Mouse (Mus musculus): ENCODE measurements around the gene Hspa8. TPM values are rescaled to one million over a fixed set of nuclear protein-coding genes. Genes with fewer than 3 reads are reported as not detected.
"Not testable (repeated sequence)": the region's sequence is repeated elsewhere in the genome, so short reads cannot be mapped to it uniquely, and the experiment has no call there.

Gene Hspa8
- polyA plus RNA-seq, 1 experiment from 2014 or later, result 3,036 TPM

DNA sequence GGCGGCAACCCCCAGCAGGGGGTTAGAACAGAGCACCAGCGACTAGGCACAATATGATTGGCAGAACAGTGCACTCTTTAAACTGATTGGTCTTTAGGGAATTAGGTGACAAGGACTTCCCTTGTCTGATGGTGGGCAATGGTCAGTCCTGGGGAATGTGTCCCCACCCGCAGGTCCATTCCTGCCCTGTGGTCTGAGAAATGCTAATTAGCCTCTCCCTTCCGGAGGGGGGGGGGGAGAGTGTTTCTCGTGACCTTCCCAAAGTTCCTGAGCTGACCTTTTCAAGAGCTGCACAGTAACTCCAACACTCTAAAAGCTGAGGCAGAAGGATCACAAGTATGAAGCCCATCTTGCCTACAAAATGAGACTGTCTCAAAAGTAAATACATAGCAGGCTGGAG lies 6.5 kb upstream of the Hspa8 start:
- ATAC-seq (ENCODE audit: low FRiP score, low TSS enrichment), result no peak
- no peak overlapping the region for H3K27ac ChIP-seq (ENCODE audit: low read depth, low read length)
- H3K36me3 ChIP-seq (ENCODE audit: control insufficient read depth, insufficient read depth, low read length), result no peaks in the 10 kb centered on the region
- H3K27me3 ChIP-seq (ENCODE audit: control insufficient read depth, insufficient read depth, low read length), result no peaks in the 10 kb centered on the region
- no peaks in the 10 kb centered on the region for H3K9me3 ChIP-seq (ENCODE audit: control insufficient read depth, low read length)
- H3K4me2 ChIP-seq (replicated peaks; ENCODE audit: low read depth, low read length), result no peak overlapping the region
- H3K4me3 ChIP-seq (ENCODE audit: low read length), result no peak overlapping the region
- no peak overlapping the region for H3K9ac ChIP-seq (ENCODE audit: low read depth, low read length)
- 38% methylated on average over 5 of the region's 5 CpGs for WGBS
- peaks cover 12% of the 10 kb centered on the region; the same call in 1 of the 2 replicates for H3K4me1 ChIP-seq (ENCODE audit: control insufficient read depth, insufficient read depth, low read length)

DNA sequence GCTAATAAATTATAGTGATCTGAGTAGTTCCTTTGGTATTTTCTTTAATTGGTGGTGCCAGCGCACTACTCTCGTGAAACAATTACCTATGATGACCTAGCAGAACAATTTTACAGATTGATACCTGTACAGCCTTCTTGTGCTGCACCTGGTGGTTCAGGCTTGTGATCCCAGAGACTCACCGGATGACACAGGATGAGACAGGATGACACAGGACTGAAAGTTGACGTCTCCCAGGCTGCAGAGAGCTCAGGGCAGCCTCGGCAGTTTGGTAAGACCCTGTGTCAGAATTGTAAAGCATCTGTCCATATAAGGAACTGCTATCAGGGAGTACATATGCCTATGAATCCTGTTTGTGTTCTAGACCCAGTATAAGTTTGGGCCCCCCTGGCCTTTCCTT lies 5.9 kb upstream of the Hspa8 start:
- Histone ChIP-seq H3K4me2 (replicated peaks; ENCODE audit: low read depth, low read length) (no peak overlapping the region), H3K36me3 (ENCODE audit: control insufficient read depth, insufficient read depth, low read length) (no peaks in the 10 kb centered on the region), H3K4me1 (ENCODE audit: control insufficient read depth, insufficient read depth, low read length) (peaks cover 15% of the 10 kb centered on the region; the same call in 1 of the 2 replicates), H3K27ac (ENCODE audit: low read depth, low read length) (no peak overlapping the region), H3K9ac (ENCODE audit: low read depth, low read length) (no peak overlapping the region), H3K27me3 (ENCODE audit: control insufficient read depth, insufficient read depth, low read length) (no peaks in the 10 kb centered on the region), H3K4me3 (ENCODE audit: low read length) (no peak overlapping the region), H3K9me3 (ENCODE audit: control insufficient read depth, low read length) (no peaks in the 10 kb centered on the region)
- WGBS, result 54% methylated on average over 5 of the region's 5 CpGs
- ATAC-seq (ENCODE audit: low FRiP score, low TSS enrichment), result no peak

DNA sequence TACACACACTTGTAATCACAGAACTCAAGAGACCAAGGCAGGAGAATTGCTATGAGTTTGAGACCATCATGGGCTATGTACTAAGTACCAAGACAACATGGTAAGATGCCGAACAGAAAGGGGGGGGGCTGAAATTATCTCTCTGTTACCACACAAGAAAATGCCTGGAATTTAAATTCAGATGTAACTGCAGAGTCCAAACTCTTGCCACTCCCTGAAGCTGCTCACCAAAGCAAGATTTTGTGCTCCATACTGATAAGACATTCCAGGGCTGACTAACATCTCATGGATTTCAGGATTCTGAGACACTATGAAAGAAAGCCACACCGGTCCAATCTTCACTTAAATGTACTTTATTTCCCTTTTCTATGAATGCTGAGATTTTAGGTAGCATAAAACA lies 5.2 kb upstream of the Hspa8 start:
- ATAC-seq (ENCODE audit: low FRiP score, low TSS enrichment), result no peak

DNA sequence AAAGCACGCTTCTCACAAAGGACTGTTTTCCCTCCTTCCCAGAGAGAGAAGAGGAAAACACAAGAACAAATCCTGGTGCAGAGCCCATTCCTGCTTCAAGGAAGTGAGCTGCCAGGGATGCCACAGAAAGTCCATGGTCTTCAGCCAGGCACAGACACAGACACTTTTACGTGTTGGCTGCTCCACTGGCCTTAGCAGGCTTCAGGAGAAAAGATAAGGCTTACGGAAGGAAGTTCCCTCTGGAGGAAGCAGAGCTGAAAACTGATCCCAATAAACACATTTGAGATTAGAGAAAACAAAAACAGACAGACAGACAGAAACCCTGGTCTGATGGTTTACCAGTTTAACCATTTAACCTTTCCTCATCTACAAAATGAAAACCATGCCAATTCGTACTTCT lies 4.7 kb upstream of the Hspa8 start:
- Histone ChIP-seq H3K4me1 (ENCODE audit: control insufficient read depth, insufficient read depth, low read length) (peaks cover 15% of the 10 kb centered on the region; the same call in 1 of the 2 replicates), H3K27me3 (ENCODE audit: control insufficient read depth, insufficient read depth, low read length) (no peaks in the 10 kb centered on the region), H3K27ac (ENCODE audit: low read depth, low read length) (no peak overlapping the region), H3K9ac (ENCODE audit: low read depth, low read length) (no peak overlapping the region), H3K4me3 (ENCODE audit: low read length) (no peak overlapping the region), H3K4me2 (replicated peaks; ENCODE audit: low read depth, low read length) (no peak overlapping the region), H3K36me3 (ENCODE audit: control insufficient read depth, insufficient read depth, low read length) (no peaks in the 10 kb centered on the region), H3K9me3 (ENCODE audit: control insufficient read depth, low read length) (no peaks in the 10 kb centered on the region)
- WGBS, result 53% methylated on average over 4 of the region's 4 CpGs
- ATAC-seq (ENCODE audit: low FRiP score, low TSS enrichment), result no peak

More for the DNA sequence above, 5.2 kb upstream of the Hspa8 start:
- no peak overlapping the region for H3K27ac ChIP-seq (ENCODE audit: low read depth, low read length)
- H3K9ac ChIP-seq (ENCODE audit: low read depth, low read length), result no peak overlapping the region
- no peaks in the 10 kb centered on the region for H3K9me3 ChIP-seq (ENCODE audit: control insufficient read depth, low read length)
- H3K4me1 ChIP-seq (ENCODE audit: control insufficient read depth, insufficient read depth, low read length), result peaks cover 15% of the 10 kb centered on the region; the same call in 1 of the 2 replicates
- no peaks in the 10 kb centered on the region for H3K36me3 ChIP-seq (ENCODE audit: control insufficient read depth, insufficient read depth, low read length)
- no peak overlapping the region for H3K4me2 ChIP-seq (replicated peaks; ENCODE audit: low read depth, low read length)
- WGBS, result 80% methylated on average over 2 of the region's 2 CpGs
- no peaks in the 10 kb centered on the region for H3K27me3 ChIP-seq (ENCODE audit: control insufficient read depth, insufficient read depth, low read length)
- H3K4me3 ChIP-seq (ENCODE audit: low read length), result no peak overlapping the region

DNA sequence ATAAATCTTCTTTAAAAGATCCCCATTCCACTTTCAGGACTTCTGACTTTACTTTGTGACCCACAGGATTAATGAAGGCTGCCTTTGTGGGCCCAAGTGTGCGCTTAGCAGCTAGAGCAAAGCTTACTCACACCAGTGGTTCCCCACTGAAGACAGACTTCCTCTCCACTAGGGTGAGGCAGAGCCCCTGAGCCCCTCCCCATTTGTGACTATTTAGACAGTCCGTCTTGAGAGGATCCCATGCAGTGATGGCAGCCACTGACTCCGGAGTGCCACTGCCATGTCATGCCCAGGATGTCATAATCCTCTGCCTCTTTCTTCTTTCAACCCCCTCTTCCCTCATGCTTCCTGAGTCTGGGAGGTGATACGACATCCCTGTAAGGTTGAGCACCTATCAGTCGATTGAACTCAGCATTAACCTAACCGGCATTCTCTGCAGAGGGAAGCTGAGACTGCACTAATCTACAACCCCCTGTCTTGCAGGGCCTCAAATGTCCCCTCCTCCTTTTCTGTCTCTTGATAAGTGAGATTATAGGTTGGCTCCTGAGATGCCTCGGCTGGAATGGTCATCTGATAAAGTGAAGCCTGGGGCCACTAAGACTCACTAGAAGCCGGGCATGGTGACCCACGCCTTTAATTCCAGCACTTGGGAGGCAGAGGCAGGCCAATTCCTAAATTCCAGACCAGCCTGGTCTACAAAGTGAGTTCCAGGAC lies 2.4 kb upstream of the Hspa8 start:
- Histone ChIP-seq H3K9ac (ENCODE audit: low read depth, low read length) (peak overlapping the region; percentile 18; the same call in 1 of the 2 replicates), H3K9me3 (ENCODE audit: control insufficient read depth, low read length) (no peaks in the 10 kb centered on the region), H3K4me3 (ENCODE audit: low read length) (no peak overlapping the region), H3K27me3 (ENCODE audit: control insufficient read depth, insufficient read depth, low read length) (no peaks in the 10 kb centered on the region), H3K4me2 (replicated peaks; ENCODE audit: low read depth, low read length) (no peak overlapping the region), H3K36me3 (ENCODE audit: control insufficient read depth, insufficient read depth, low read length) (peaks cover 7% of the 10 kb centered on the region), H3K27ac (ENCODE audit: low read depth, low read length) (peak overlapping the region; percentile 99; the same call in 1 of the 2 replicates), H3K4me1 (ENCODE audit: control insufficient read depth, insufficient read depth, low read length) (peaks cover 16% of the 10 kb centered on the region; the same call in 1 of the 2 replicates)
- no peak for ATAC-seq (ENCODE audit: low FRiP score, low TSS enrichment)
- WGBS, result 72% methylated on average over 9 of the region's 9 CpGs

DNA sequence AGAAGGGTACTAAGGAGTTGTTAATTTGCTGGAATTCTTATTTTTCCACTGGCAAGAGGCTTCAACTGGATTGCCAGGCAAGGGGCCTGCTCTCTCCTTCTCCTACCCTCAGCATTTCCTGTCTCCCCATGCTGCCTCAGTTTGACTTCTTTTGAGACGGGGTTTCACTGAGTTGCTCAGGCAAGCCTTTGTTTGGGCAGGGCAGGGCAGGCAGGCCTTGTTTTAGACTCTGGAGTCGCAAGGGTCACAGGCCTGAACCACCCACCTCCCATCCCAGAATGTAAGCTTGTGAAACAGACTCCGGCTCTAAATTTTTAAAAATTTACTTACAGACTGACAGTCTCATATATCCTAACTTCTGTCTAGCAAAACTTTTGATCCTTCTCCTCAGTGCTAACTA lies 1.7 kb upstream of the Hspa8 start:
- H3K27me3 ChIP-seq (ENCODE audit: control insufficient read depth, insufficient read depth, low read length), result no peaks in the 10 kb centered on the region
- H3K9me3 ChIP-seq (ENCODE audit: control insufficient read depth, low read length), result no peaks in the 10 kb centered on the region
- H3K36me3 ChIP-seq (ENCODE audit: control insufficient read depth, insufficient read depth, low read length), result peaks cover 15% of the 10 kb centered on the region
- WGBS, result 37% methylated on average over 3 of the region's 3 CpGs
- H3K4me2 ChIP-seq (replicated peaks; ENCODE audit: low read depth, low read length), result peak overlapping the region; percentile 70; the same call in 1 of the 2 replicates
- H3K9ac ChIP-seq (ENCODE audit: low read depth, low read length), result peak overlapping the region; percentile 83; the same call in 1 of the 2 replicates
- peaks cover 21% of the 10 kb centered on the region; the same call in 1 of the 2 replicates for H3K4me1 ChIP-seq (ENCODE audit: control insufficient read depth, insufficient read depth, low read length)
- no peak overlapping the region for H3K4me3 ChIP-seq (ENCODE audit: low read length)
- H3K27ac ChIP-seq (ENCODE audit: low read depth, low read length), result peak overlapping the region; percentile 99
- no peak for ATAC-seq (ENCODE audit: low FRiP score, low TSS enrichment)

DNA sequence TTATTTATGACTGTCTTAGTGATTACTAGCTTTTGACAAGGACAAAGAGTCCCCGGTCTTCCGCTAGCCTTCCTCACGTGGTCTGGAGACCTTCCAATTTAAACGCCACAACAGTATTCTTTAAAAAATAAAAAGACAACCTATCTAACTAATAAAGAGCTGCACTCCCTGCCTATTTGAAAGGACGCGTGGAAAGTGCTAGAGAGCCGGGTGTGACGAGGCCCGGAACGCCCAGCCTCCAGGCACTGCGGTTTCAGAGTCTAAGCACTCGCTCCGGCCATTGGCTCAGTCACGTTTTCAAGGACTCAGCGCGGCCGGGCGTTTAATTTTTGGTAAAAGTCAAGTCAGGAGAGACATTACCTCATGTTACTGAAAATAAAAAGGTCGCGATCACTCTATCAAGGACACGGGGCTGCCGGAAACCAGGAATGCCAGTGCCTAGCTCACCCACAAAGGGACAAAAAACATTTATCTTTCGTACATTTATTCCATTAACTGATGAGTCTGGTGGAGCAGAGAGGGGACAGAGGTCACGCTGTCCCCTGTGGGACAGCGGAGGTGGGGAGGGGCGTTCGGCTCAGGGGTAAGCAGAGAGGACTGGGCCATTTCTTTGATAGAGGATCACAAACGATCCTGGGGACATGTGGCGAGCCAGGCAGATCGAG lies 815 bp upstream of the Hspa8 start:
- peak overlapping the region; percentile 70 for H3K4me2 ChIP-seq (replicated peaks; ENCODE audit: low read depth, low read length)

DNA sequence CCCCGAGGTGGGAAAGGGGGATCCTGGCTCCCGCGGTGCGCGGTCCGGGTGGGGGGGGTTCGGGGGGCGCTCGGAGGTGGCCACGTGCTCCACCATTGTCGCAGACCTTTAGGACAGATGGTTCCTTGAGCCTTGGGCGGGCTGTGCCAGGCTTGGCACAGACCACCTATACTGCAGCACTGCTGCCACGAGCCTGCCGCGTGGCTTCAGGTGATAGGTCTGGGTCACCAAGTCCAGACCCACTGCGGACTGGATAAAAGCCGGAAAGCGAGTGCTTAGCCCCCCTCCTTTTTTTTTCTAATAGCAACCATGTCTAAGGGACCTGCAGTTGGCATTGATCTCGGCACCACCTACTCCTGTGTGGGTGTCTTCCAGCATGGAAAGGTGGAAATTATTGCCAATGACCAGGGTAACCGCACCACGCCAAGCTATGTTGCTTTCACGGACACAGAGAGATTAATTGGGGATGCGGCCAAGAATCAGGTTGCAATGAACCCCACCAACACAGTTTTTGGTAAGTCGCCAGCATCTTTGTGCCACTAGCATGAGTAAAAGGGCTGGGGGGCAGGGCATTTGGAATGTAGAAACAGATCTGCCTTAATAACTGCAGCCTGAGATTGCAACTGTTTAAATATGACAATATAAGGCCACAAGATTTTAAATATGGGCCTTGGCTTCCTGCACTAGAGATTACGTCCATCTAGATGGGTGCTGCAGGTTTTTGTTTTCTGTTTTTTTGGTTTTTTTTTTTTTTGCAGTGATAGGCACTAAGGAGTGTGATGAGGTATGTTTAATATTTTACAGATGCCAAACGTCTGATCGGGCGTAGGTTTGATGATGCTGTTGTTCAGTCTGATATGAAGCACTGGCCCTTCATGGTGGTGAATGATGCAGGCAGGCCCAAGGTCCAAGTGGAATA lies 1.1 kb downstream of the Hspa8 start:
- Histone ChIP-seq H3K4me2 (replicated peaks; ENCODE audit: low read depth, low read length) (peak overlapping the region; percentile 62), H3K9ac (ENCODE audit: low read depth, low read length) (peak overlapping the region; percentile 100), H3K27ac (ENCODE audit: low read depth, low read length) (peak overlapping the region; percentile 94), H3K36me3 (ENCODE audit: control insufficient read depth, insufficient read depth, low read length) (peaks cover 42% of the 10 kb centered on the region), H3K4me1 (ENCODE audit: control insufficient read depth, insufficient read depth, low read length) (peaks cover 26% of the 10 kb centered on the region), H3K4me3 (ENCODE audit: low read length) (peak overlapping the region; percentile 97)
- under 1% methylated on average over 28 of the region's 28 CpGs for WGBS
- not testable (repeated sequence) for H3K9me3 ChIP-seq (ENCODE audit: control insufficient read depth, low read length); ATAC-seq (ENCODE audit: low FRiP score, low TSS enrichment); H3K27me3 ChIP-seq (ENCODE audit: control insufficient read depth, insufficient read depth, low read length)

More for the DNA sequence above, 815 bp upstream of the Hspa8 start:
- H3K27me3 ChIP-seq (ENCODE audit: control insufficient read depth, insufficient read depth, low read length), result no peaks in the 10 kb centered on the region
- peak; percentile 33 for ATAC-seq (ENCODE audit: low FRiP score, low TSS enrichment)
- H3K4me1 ChIP-seq (ENCODE audit: control insufficient read depth, insufficient read depth, low read length), result peaks cover 21% of the 10 kb centered on the region; the same call in 1 of the 2 replicates
- H3K9me3 ChIP-seq (ENCODE audit: control insufficient read depth, low read length), result no peaks in the 10 kb centered on the region
- 2% methylated on average over 30 of the region's 30 CpGs for WGBS
- peak overlapping the region; percentile 47 for H3K4me3 ChIP-seq (ENCODE audit: low read length)
- peak overlapping the region; percentile 99 for H3K27ac ChIP-seq (ENCODE audit: low read depth, low read length)
- peaks cover 23% of the 10 kb centered on the region for H3K36me3 ChIP-seq (ENCODE audit: control insufficient read depth, insufficient read depth, low read length)
- peak overlapping the region; percentile 83 for H3K9ac ChIP-seq (ENCODE audit: low read depth, low read length)
